Mouse (Mus musculus): Measurements from ENCODE around the gene Naip5. TPM values are rescaled to one million over a fixed set of nuclear protein-coding genes. Genes with fewer than 3 reads are reported as not detected.
"Not testable (repeated sequence)": the region's sequence is repeated elsewhere in the genome, so short reads cannot be mapped to it uniquely, and the experiment has no call there.

Naip5 gene
- under 1 TPM; 0.30 to 0.46 TPM for total RNA-seq (2021)
- long read RNA-seq, experiment 1 = 0 reads
- long read RNA-seq, experiment 2 = 0 reads

GRCm38 (mm10) chr13:100246223-100246622 lies at the start of gene Naip5:
Naip5 (minus strand) TSS chr13:100246323.
- DNase-seq = not testable (repeated sequence)

DNA sequence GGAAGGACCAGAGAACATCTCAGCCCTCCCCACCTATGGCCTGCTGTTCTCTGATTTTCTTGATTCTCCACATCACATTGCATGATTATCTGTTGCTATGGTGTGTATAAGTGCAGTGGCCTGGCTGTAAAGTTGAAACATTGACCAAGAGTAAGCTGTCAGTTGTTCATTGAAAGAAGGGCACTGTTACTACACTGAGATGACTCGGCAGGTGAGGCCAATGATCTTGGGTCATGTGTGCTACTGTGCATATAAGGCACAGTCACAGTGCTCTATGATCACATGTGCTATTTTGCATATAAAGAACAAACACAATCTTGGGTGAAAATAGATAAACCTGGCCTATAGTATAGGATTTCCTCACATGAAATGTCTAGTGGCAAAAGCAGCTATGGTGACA lies 38.5 kb upstream of the Naip5 start:
- DNase-seq = no peak

GRCm38 (mm10) chr13:100271474-100272132 lies 25.5 kb upstream of the Naip5 start:
- not testable (repeated sequence) for DNase-seq

DNA sequence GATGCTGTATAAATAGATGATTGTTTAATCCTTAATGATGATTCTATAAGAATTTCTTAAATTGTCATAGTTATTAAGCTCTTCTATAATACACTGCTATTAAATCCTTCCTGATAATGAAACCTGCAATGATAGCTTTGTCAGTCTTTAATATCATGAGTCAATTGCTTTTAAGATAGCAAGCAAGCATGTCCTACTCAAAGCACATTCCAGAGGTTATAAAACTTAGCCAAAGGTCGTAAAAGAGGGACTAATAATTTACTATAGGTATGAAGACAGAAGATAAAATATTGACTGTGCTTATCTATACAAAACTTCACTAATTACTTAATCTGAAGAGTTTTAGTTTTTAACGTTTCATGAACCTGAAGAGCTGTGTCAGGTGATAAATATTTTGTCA lies 10.9 kb upstream of the Naip5 start:
- DNase-seq = not testable (repeated sequence)

DNA sequence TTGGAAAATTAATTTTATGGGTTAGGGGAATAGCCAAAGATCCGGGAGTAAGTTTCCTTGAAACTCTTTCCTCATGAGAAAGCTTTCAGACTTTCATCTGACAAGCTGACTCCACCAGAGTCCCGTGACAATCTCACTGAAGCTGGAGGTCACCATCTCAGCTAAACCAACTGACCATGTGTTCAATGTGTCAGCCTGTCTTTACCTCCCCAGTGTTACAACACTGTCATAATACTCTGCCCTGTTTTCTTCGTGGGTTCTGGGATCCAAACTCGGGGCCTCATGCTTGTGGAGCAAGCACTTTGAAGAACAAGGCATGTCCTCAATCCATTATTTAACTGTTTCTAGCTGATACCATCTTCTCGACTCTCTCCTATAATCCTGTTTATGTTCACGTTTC lies 9.8 kb upstream of the Naip5 start:
- DNase-seq = not testable (repeated sequence)

- not testable (repeated sequence) for DNase-seq
Observed at GRCm38 (mm10) chr13:100251897-100252296, 5.8 kb upstream of the Naip5 start.

GRCm38 (mm10) chr13:100246896-100247519 lies 885 bp upstream of the Naip5 start:
- peak; percentile 6 to 12 for DNase-seq

- DNase-seq = no peak
Observed at GRCm38 (mm10) chr13:100243702-100244101, 2.4 kb downstream of the Naip5 start.

GRCm38 (mm10) chr13:100213683-100214082 lies 32.4 kb downstream of the Naip5 start:
- not testable (repeated sequence) for DNase-seq

- DNase-seq = peak; percentile 18 to 60
Observed at GRCm38 (mm10) chr13:100210540-100210939, 35.6 kb downstream of the Naip5 start.

GRCm38 (mm10) chr13:100203319-100203718 lies 42.8 kb downstream of the Naip5 start:
- no peak for DNase-seq

GRCm38 (mm10) chr13:100201659-100202333 lies 44.3 kb downstream of the Naip5 start, which contains the start of gene Naip2:
Naip2 (minus strand) TSS chr13:100202092.
- peak; percentile 6 to 38 for DNase-seq

GRCm38 (mm10) chr13:100200778-100201177 lies 45.3 kb downstream of the Naip5 start:
- DNase-seq = no peak

DNA sequence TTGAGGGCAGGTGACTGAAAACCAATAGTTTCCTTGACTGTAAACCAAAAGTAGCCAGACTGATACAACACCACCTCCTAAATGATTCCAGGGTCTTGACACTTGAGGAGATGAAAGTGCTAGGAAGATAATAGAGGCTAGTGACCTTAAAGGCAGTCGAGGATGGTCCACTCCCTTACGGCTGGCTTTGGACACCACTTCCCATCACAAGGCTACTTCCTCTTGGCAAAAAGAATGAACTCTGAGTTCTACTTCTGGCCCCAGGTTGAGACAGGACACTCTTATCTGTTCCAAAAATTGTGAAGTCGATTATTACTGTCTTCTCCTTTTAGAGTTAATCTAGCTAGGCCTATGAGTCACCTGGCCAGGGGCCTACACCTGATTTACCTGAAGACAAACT lies 50.7 kb downstream of the Naip5 start:
- no peak for DNase-seq

GRCm38 (mm10) chr13:100183111-100183510 lies 63.0 kb downstream of the Naip5 start:
- DNase-seq = not testable (repeated sequence)

DNA sequence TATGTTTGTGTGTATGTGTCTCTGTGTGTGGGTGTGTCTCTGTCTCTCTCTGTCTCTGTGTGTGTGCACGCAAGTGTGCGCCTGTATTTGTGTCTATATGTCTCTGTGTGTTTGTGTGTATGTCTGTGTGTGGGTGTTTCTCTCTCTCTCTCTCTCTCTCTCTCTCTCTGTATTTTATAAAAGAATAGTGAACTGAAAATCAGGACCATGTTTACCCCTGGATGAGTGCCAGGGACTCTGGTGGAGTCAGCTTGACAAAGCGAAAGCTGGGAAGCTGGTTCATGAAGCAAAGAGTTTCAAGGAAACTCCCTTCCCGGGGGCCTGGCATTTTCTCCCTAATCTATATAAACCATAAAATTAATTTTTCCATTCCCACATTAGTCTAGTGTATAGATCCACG lies 71.8 kb downstream of the Naip5 start:
- peak in 1 of 2 experiments; percentile 4 for DNase-seq

- not testable (repeated sequence) for DNase-seq
Observed at GRCm38 (mm10) chr13:100166378-100166777, 79.7 kb downstream of the Naip5 start.

DNA sequence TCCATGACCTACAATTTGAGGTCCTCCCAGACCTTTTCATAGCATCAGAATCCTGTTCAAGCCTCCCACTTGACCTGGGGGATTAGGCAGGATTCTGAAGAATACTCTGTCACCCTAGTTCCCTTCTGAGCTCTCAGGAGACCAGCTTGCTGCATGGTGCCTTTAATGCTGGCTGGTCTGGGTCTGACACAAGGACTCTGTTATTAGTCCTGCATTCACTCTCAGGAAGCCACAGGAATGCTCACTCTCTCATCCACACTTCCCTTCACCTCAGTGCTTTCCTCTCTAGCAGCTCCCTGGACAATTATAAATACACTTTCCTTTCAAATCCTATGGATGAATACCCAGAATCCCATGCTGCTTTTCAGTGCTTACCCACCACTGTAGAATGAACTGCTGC lies 83.7 kb downstream of the Naip5 start:
- DNase-seq = not testable (repeated sequence)

Other genes starting within 250 kb of the Naip5 start
- 10 to 100 TPM; 92.1 to 92.4 TPM for gene Mccc2, start 230.7 kb downstream of the Naip5 start, total RNA-seq (2021)
- 10 to 100 TPM; 23.9 to 28.7 TPM for gene Bdp1, start 142.3 kb downstream of the Naip5 start, total RNA-seq (2021)
- 1 to 10 TPM; 4.5 to 6.0 TPM for gene Serf1, start 138.3 kb downstream of the Naip5 start, total RNA-seq (2021)
- gene Smn1, start 121.5 kb downstream of the Naip5 start, total RNA-seq (2021) = 10 to 100 TPM; 14.1 to 15.9 TPM
- under 1 TPM; 0.74 to 0.90 TPM for gene Naip2, start 44.2 kb downstream of the Naip5 start, total RNA-seq (2021)
- under 1 TPM; 0.22 to 0.23 TPM for gene Naip6, start 71.4 kb upstream of the Naip5 start, total RNA-seq (2021)
- gene Naip1, start 206.5 kb upstream of the Naip5 start, total RNA-seq (2021) = under 1 TPM; 0.07 to 0.18 TPM
- gene Gtf2h2, start 246.3 kb upstream of the Naip5 start, total RNA-seq (2021) = 10 to 100 TPM; 21.7 to 21.9 TPM